Mouse (Mus musculus): ENCODE results near the gene Zfp672.

The Zfp672 gene

GRCm38 (mm10) chr11:58282518-58282917 lies 47.6 kb downstream of the Zfp672 start:
- no peak for DNase-seq (ENCODE audit: low spot score)

- DNase-seq (ENCODE audit: low spot score), result no peak
These were observed 48.1 kb downstream of the Zfp672 start for GRCm38 (mm10) chr11:58281970-58282496.

GRCm38 (mm10) chr11:58275756-58276155 lies 54.4 kb downstream of the Zfp672 start:
- no peak for DNase-seq (ENCODE audit: low spot score)

- no peak for DNase-seq (ENCODE audit: low spot score)
These were observed 55.6 kb downstream of the Zfp672 start, which contains the start of gene 4930438A08Rik for GRCm38 (mm10) chr11:58274572-58274971. Gene 4930438A08Rik (plus strand): TSS chr11:58274799.

GRCm38 (mm10) chr11:58268285-58268684 lies 61.9 kb downstream of the Zfp672 start:
- no peak for DNase-seq (ENCODE audit: low spot score)

All from adipocyte (in vitro differentiated cells).